Mouse (Mus musculus): Measurements from ENCODE around the gene Spin1.
"Not testable (repeated sequence)": the region's sequence is repeated elsewhere in the genome, so short reads cannot be mapped to it uniquely, and the experiment has no call there.

The Spin1 gene

GRCm38 (mm10) chr13:51094323-51095195 lies 6.1 kb upstream of the Spin1 start:
- in situ Hi-C loops (cut with MseI, MboI), result no loop called here

- in situ Hi-C loops (cut with MseI, MboI), result no loop called here
Observed at GRCm38 (mm10) chr13:51095196-51095715, 5.4 kb upstream of the Spin1 start.

GRCm38 (mm10) chr13:51096644-51097043 lies 4.0 kb upstream of the Spin1 start:
- in situ Hi-C loops (cut with MseI, MboI), result no loop called here

- in situ Hi-C loops (cut with MseI, MboI), result loop anchor here in 1 of 2 experiments (10.0 kb wide), 1 partner anchor 145 kb away; no protein-coding TSS in a partner anchor
Observed at GRCm38 (mm10) chr13:51099560-51100232, 984 bp upstream of the Spin1 start.

- in situ Hi-C loops (cut with MseI, MboI), result loop anchor here in 1 of 2 experiments (10.0 kb wide), 1 partner anchor 146 kb away; no protein-coding TSS in a partner anchor
Observed at GRCm38 (mm10) chr13:51101016-51101776, 516 bp downstream of the Spin1 start.

GRCm38 (mm10) chr13:51101777-51102132 lies 1.1 kb downstream of the Spin1 start:
- in situ Hi-C loops (cut with MseI, MboI), result loop anchor here in 1 of 2 experiments (10.0 kb wide), 1 partner anchor 147 kb away; no protein-coding TSS in a partner anchor

GRCm38 (mm10) chr13:51103111-51103725 lies 2.5 kb downstream of the Spin1 start:
- in situ Hi-C loops (cut with MseI, MboI), result loop anchor here in 1 of 2 experiments (10.0 kb wide), 1 partner anchor 148 kb away; no protein-coding TSS in a partner anchor

GRCm38 (mm10) chr13:51103861-51104650 lies 3.4 kb downstream of the Spin1 start:
- in situ Hi-C loops (cut with MseI, MboI), result loop anchor here in 1 of 2 experiments (10.0 kb wide), 1 partner anchor 149 kb away; no protein-coding TSS in a partner anchor

- in situ Hi-C loops (cut with MseI, MboI), result loop anchor here in 1 of 2 experiments (10.0 kb wide), 1 partner anchor 151 kb away; no protein-coding TSS in a partner anchor
Observed at GRCm38 (mm10) chr13:51105861-51106655, 5.4 kb downstream of the Spin1 start.

GRCm38 (mm10) chr13:51106816-51107215 lies 6.1 kb downstream of the Spin1 start:
- in situ Hi-C loops (cut with MseI, MboI), result loop anchor here in 1 of 2 experiments (10.0 kb wide), 1 partner anchor 152 kb away; no protein-coding TSS in a partner anchor

- in situ Hi-C loops (cut with MseI, MboI), result loop anchor here in 1 of 2 experiments (10.0 kb wide), 1 partner anchor 155 kb away; no protein-coding TSS in a partner anchor
Observed at GRCm38 (mm10) chr13:51109517-51109916, 8.8 kb downstream of the Spin1 start.

- in situ Hi-C loops (cut with MseI, MboI), result not testable (repeated sequence)
Observed at GRCm38 (mm10) chr13:51114398-51114797, 13.7 kb downstream of the Spin1 start.

GRCm38 (mm10) chr13:51115762-51116161 lies 15.1 kb downstream of the Spin1 start:
- in situ Hi-C loops (cut with MseI, MboI), result no loop called here

GRCm38 (mm10) chr13:51120734-51121133 lies 20.1 kb downstream of the Spin1 start:
- in situ Hi-C loops (cut with MseI, MboI), result no loop called here

- in situ Hi-C loops (cut with MseI, MboI), result no loop called here
Observed at GRCm38 (mm10) chr13:51121966-51122365, 21.3 kb downstream of the Spin1 start.

- in situ Hi-C loops (cut with MseI, MboI), result no loop called here
Observed at GRCm38 (mm10) chr13:51122771-51123170, 22.1 kb downstream of the Spin1 start.

GRCm38 (mm10) chr13:51125357-51125756 lies 24.7 kb downstream of the Spin1 start:
- in situ Hi-C loops (cut with MseI, MboI), result no loop called here

- in situ Hi-C loops (cut with MseI, MboI), result no loop called here
Observed at GRCm38 (mm10) chr13:51127906-51128305, 27.2 kb downstream of the Spin1 start.

GRCm38 (mm10) chr13:51128417-51128816 lies 27.7 kb downstream of the Spin1 start:
- in situ Hi-C loops (cut with MseI, MboI), result no loop called here

All from mouse trophoblast stem cell (cell line).